Mouse (Mus musculus) liver, adult (tissue): ENCODE results near the gene Sh3pxd2a.

Experiments used
- GATA4 ChIP-seq: IDR thresholded peaks from 2 replicates; pipeline ENCODE4 v1.6.1; 2014; ENCODE audit warnings: mild to moderate bottlenecking, low read length; ENCODE audit not compliant: insufficient replicate concordance

Gene Sh3pxd2a

DNA sequence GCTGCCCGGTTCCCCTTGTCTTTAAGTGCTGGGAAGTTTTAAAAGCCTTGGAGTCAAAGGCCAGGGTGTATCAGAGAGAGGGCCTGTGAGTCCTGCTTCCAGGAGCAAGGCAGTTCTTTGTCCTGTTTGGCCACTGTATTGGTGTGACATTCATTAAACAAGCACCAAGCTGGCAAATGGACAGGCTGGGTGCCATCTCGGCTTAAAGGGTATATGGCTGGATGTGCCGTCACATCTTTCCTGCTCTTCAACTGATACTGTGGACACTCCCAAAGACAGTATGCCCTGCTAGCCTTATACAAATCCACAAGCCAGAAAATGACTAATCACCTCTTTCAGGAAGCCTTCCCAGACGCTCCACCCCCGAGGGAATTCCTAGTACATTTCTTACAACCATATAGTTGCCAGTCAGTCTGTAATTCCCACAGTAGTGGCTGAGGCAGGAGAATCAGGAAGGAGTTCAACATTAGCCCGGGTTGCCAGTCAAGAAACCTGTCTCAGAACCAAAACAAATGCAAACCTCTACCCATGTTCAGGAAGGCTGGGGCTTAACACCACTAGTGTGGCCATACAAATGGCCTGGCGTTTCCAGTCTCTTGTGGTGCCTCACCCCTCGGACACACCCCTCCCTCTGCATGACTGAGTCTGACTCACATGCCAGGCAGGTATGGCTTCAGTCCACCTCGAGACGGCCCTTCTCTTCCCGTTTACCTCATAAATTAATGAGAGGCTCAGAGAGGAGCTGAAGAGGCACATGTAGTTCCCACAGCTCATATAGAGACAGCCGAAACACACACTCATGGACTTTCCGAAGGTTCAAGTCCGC lies 148.9 kb downstream of the Sh3pxd2a start:
- TF ChIP-seq GATA4 = no peak

DNA sequence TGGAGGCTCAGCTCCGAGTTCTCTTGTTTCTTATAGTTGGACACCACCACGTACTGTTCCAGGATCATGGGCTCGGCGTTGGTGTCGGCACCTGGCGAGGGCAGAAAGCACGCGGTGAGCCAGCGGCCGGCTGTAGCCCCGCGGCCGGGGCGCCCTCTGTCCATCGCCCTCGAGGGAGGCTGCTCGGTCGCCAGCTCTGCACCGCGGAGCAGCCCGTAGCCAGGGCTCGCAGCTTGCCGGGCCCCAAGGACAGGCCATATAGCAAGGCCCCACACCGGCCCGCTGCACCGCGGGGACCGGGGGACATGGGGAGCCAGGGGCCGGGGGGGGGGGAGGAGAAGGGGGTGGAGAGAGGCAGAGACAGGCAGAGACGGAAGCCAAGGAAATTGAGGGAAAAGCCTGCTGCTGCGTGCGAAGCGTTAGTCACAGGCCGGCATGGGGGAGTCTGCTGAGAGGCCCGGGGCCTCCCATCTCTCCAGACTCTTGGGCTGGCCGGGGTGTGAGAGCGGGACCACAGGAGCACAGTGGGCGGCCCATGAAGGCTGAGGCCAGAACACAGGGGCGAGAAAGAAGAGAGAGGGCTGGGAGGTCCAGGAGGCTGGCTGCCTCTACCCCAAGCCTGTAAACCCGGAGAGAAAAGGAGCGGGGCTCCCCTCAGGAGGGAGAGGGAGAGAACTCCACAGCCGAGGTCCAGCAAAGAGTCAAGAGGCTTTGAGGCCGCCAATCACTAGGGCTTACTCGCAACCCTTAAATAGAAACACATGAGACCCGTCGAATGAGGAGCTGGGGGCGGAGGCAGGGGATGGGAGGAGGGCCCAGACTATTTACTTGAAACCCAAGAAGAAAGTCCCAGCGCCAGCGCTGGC lies 149.9 kb downstream of the Sh3pxd2a start:
- TF ChIP-seq GATA4 = no peak

DNA sequence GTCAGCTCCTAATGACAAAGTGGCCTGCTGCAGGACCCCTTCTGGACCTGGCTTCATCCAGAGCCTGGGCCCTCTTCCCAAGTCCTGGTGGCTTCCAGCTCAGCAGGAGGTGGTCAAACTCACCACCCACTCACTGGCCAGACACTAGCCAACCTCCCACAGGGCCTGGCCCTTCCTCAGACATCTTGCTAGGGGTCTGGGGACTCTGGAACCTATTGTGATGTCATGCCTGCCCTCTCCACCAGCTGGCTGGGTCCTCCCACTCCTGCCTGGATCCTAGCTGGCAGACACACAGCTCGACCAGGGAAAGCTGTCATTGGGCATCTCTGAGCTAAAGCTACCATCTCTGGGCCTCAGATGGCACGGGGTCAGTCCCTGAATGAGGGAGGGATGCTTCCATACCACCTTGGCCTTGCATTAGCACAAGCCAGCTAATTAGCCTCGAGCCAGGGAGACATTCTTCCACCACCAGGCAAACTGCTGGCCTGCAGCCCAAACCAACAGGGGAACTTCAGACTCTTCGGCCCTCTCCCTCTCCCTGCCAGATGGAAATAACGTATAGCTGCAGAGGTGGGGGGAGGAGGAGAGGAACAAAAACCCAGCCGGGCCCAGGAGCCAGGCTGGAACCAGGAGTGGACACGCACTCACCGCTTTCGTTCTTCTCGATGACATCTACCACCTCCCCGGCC lies 150.7 kb downstream of the Sh3pxd2a start:
- no peak for TF ChIP-seq GATA4

DNA sequence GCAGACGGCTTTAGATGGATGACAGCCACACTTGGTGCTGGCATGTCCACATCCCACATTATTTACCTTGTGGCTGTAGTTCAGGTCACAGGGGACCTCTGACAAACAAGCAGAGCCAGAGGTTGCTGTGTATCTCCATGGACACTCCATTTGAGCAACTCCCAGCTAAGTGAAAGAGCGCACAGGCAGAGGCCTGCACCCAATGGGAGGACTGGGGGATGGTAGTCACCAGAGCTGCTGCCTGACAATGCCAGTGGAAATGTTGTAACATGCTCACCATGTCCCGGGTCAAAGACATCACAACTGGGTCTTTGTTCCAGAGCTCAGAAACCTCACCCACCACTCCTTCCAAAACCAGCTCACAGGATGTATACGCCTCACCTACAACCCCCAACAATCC lies 153.0 kb downstream of the Sh3pxd2a start:
- TF ChIP-seq GATA4 = no peak

DNA sequence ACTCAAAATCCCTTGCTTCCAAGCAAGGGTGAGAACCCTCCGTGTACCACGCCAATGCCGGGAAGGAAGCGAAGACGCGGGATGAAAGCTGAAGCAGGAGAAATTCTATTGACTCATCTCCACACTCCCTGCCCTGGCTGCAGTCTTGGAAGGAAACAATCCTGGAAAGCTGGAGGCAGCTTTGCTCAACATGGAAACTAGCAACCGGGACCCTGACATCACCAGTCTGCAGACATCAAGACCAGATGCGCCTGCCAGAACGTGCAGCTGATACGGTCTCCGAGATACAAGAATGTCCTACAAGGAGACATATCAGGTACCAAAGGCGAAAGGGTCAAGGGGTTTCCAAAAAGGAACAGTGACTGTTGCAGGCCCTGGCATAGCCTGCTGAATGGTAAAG lies 154.4 kb downstream of the Sh3pxd2a start:
- TF ChIP-seq GATA4 = no peak

DNA sequence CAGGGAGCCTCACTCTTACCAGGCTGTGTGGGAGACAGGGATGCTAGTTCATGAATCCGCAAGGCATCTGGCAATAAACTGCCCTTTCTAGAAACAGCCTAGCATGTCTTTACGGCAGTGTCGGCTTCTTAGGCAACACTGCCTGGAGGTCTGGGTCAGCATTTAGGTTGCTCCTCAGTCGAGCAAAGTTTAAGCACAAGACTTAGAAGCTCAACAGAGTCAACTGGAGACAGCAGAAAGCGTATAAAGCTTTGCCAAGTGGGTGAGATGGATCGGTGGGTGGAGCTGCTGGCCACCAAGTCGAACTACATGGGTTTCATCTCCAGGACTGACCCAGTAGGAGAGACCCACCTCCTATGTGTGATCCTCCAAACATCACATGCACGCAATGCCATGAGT lies 157.3 kb downstream of the Sh3pxd2a start:
- TF ChIP-seq GATA4 = no peak

DNA sequence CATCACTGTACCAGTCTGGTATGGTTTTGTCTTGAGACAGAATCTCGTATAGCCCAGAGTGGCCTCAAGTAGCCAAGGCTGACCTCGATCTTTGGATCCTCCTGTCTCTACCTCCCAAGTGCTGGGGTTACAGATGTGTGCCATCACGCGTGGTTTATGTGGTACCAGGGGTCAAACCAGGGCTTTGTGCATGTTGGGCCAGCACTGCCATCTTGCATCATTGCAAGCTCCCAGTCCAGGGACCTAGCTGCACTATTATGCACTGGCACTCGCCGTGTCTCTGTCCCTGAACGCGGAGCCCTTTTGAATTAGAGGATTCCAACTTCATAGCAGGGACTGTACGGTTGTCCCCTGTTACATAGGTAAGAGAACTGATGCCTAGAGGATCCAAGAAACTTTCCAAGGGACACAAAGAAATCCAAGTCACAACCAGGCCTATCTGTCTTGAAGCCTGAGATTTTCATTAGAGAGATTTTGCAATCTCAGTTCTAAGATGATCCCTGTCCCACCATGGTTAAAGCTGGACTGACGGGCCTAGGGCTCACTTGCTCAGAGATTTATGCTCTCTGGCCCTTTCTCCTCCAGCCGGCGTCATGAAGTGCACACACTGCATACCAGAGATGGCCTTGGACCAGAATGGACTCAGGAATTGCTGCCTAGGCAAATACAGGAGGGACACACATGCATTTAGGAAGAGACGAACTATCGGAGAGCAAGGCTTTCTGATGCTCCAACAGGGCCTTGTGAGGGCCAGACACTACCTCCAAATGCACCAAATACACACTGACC lies 157.9 kb downstream of the Sh3pxd2a start:
- TF ChIP-seq GATA4 = no peak

DNA sequence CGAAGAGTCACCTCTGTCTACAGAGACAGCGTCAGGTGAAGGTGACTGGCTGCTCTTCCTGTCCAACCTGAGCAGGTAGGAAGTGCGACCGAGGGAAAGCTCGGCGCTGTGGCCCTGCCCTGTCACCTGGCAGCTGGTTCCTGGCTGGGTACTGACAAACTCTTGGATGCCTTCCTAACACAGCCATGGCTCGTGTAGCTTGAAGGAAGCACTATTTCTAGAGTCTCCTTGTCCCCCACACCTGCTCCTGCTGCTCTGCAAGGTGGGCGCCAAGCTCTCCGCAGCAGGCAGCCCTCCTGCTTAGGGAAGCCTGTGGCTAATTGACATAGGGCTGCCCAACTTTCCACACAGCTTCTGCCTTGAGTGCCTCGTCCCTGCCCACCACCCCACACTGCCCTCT lies 158.8 kb downstream of the Sh3pxd2a start:
- no peak for TF ChIP-seq GATA4

DNA sequence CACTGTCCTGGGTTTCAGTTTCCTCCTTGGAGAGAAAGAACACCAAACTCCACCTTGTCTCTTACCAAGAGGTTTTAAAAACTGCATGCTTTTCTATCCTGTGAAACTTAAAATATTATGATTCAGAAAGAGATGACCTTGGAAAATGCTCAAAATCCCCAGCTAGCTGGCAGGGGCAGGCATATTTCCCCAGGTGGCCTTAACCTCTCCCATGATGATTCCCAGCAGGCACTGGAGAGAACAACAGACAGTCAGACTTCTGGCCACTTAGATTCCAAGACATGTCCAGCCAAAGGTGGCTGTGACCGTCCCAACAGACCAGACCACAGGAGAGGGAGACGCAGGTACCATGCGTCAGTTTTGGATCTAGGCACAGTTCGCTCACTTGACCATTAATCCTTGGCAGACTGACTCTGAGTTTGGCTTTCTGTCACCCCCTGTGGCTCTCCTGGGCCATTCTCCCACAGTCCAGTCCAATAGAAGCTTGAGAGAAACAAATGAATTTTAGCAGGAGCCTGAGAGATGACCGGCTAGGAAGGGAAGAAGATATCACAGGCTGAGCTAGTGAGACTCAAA lies 159.9 kb downstream of the Sh3pxd2a start:
- TF ChIP-seq GATA4 = no peak

DNA sequence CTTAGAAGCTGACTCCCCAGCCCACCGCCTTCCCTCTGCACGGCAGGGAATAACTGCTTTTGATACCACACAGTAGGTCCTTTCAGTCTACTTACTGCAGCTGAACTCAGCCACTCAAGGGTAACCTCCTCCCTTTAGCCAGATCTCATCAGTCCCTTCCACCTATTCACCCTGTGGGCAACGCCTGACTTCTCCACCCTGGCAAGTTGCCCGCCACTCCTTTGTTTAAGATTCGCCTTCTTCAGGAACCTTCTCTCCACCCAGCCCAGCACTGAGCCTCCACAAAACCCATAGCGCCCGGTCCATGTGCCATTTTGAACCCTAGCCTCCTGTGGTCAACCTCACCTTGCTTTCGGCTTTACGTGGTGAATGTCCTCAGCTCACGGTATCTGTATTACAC lies 161.1 kb downstream of the Sh3pxd2a start:
- no peak for TF ChIP-seq GATA4

DNA sequence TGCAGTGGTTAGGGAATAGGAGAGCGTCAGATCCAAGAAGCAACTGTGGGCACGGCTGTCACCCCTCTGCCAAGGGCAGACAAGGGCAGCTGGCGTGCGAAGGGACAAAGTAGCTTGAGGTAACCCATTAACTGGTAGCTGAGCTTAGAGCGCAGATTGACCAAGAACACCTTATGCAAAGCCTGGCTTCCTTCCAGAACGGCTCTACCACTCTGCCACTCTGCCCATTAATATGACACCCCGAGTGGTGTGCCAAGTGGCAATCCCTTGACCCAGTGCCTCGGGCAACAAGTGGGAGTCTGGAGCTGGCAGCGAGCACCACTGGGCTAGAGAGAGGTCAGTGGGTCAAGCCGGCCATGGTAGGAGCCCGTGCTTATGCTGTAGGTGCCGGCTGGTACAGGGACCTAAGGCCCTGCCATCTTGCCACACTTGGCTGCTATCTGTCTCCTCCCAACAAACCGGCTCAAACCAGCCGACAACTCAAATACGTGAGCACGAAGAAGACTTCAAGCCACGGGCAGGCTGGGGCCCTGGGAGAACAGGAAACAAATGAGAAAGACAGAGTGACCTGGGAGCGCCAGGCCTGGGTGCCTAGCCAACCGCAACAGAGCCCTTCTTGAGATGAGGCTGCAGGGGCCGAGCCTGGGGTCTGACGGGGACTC lies 161.9 kb downstream of the Sh3pxd2a start:
- no peak for TF ChIP-seq GATA4

DNA sequence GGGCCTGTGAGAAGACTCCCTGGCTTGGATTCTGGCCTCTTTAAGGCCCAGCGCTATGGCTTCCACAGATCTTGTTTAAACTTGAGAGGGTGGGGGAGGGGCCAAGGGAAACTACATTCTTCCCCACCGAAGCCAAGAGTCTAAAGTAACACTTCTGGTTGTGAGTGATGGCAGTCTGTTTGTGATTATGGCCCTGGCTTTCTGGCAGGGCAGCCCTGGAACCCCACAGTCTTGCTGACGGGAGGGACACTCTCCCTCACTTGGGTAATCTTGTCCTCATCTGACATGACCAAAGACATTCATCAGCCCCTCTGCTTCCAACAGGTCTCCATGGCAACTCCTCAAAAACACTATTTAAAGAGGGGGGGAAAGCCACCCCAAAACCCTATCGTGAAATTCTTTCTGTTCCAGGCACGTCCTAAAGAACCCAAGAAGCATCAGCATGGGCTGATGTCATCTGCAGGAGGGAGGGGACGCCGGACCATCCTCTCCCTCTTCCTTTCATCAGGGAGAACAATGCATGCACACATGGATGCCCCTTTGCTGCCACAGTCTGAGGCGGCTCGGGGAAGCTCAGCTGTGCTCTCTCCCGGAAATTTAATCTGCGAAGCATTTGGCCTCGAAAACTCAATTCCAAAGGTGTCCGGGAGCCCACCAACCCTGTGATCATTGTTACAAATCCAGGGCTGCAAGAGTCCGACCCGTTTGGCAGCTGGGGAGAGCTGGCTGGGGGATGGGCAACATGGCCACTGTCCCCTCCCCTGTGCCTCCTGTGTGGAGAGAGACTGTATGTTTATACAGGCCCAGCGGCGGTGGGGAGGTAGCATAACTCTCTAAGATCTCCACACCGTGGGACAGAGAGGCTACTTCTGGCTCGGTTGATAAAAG lies 162.7 kb downstream of the Sh3pxd2a start:
- TF ChIP-seq GATA4 = no peak

DNA sequence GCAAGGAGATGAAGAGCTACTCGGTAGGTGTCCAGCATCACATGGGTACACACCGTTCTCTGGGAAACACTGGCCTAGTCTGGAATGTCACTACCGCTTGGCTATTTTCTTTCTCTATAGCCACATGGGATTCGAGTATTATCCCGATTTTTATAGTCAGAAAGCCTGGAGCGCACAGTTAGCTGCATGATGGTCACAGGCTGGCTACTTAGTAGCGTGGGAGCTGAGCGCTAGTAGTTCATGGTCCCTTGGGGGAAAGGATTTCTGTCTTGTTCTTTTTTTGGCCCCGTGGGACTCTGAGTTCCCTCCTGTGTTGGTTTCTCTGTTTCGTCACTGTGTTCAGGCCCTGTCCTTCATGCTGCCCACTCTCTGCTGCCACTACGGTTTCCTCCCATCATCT lies 166.1 kb downstream of the Sh3pxd2a start:
- TF ChIP-seq GATA4 = no peak
